Mouse (Mus musculus) MEL (cell line): ENCODE measurements around the gene Smim13. TPM values are rescaled to one million over a fixed set of nuclear protein-coding genes. Genes with fewer than 3 reads are reported as not detected.

Source experiments
- DNase-seq: peaks from one replicate; pipeline ENCODE4 v3.0.0; 2011; ENCODE audit warnings: low read depth, low spot score
- H3K27ac ChIP-seq: 2 replicates; pipeline ENCODE4 v1.5.1; 2012; ENCODE audit warnings: low read depth, mild to moderate bottlenecking, control low read depth, low read length, moderate library complexity; ENCODE audit not compliant: control insufficient read depth
- H3K27me3 ChIP-seq, 2 experiments: fragments of 150-350 bp in 1 of 2; sonication (generic) in 1 of 2; 2 replicates each; pipeline ENCODE4 v1.6.1; 2012; ENCODE audit warnings: low read length in 2 of 2, mild to moderate bottlenecking in 2 of 2, improper control_type of control experiment in 1 of 2, moderate library complexity in 1 of 2; ENCODE audit not compliant: insufficient read depth in 2 of 2, control insufficient read depth in 1 of 2
- H3K36me3 ChIP-seq, 2 experiments: 2 replicates each; pipeline ENCODE4 v1.6.1; 2012 to 2014; ENCODE audit warnings: low read length in 2 of 2, improper control_type of control experiment in 1 of 2, inconsistent platforms in 1 of 2, mild to moderate bottlenecking in 1 of 2; ENCODE audit not compliant: insufficient read depth in 2 of 2, control insufficient read depth in 1 of 2
- H3K4me1 ChIP-seq, 2 experiments: fragments of 150-350 bp in 1 of 2; sonication (generic) in 1 of 2; 2 replicates each; pipeline ENCODE4 v1.6.1; 2012; ENCODE audit warnings: low read length in 2 of 2, improper control_type of control experiment in 1 of 2, mild to moderate bottlenecking in 1 of 2; ENCODE audit not compliant: insufficient read depth in 2 of 2, control insufficient read depth in 1 of 2
- H3K4me3 ChIP-seq, 2 experiments: fragments of 150-350 bp in 1 of 2; sonication (generic) in 1 of 2; 2 replicates each; pipeline ENCODE4 v1.5.1; 2012; ENCODE audit warnings: low read depth in 2 of 2, low read length in 2 of 2, mild to moderate bottlenecking in 2 of 2, moderate library complexity in 2 of 2, control low read depth in 1 of 2, improper control_type of control experiment in 1 of 2; ENCODE audit not compliant: control insufficient read depth in 1 of 2, insufficient read depth in 1 of 2
- H3K79me2 ChIP-seq: 2 replicates; pipeline ENCODE4 v1.6.1; 2012; ENCODE audit warnings: mild to moderate bottlenecking, low read length, moderate library complexity; ENCODE audit not compliant: control insufficient read depth, poor library complexity, insufficient read depth
- H3K9ac ChIP-seq: 2 replicates; pipeline ENCODE4 v1.6.1; 2012; ENCODE audit warnings: low read depth, mild to moderate bottlenecking, control low read depth, low read length, moderate library complexity; ENCODE audit not compliant: control insufficient read depth, poor library complexity, severe bottlenecking
- H3K9me3 ChIP-seq: fragments of 150-350 bp; sonication (generic); replicated peaks from 2 replicates; pipeline ENCODE4 v1.6.1; 2012; ENCODE audit warnings: mild to moderate bottlenecking, low read length, improper control_type of control experiment, moderate library complexity; ENCODE audit not compliant: insufficient read depth
- CHD2 ChIP-seq: IDR thresholded peaks from 2 replicates; pipeline ENCODE4 v1.6.1; 2011; ENCODE audit warnings: low read length, improper control_type of control experiment
- CTCF ChIP-seq, 3 experiments: IDR thresholded peaks in 2 of 3; conservative IDR thresholded peaks in 1 of 3; 2 replicates each; pipeline ENCODE4 v1.5.1; 2011 to 2012; ENCODE audit warnings: low read length in 3 of 3, low read depth in 2 of 3, mild to moderate bottlenecking in 2 of 3, improper control_type of control experiment in 1 of 3, inconsistent platforms in 1 of 3, mixed read lengths in 1 of 3, moderate library complexity in 1 of 3; ENCODE audit not compliant: control insufficient read depth in 1 of 3, insufficient read depth in 1 of 3, poor library complexity in 1 of 3, severe bottlenecking in 1 of 3
- ELF1 ChIP-seq: IDR thresholded peaks from 2 replicates; pipeline ENCODE4 v1.6.1; 2014; ENCODE audit warnings: low read depth, mild to moderate bottlenecking, inconsistent platforms, low read length, improper control_type of control experiment, moderate library complexity
- EP300 ChIP-seq, 2 experiments: IDR thresholded peaks; 2 replicates each; pipeline ENCODE4 v1.6.1; 2011; ENCODE audit warnings: improper control_type of control experiment in 2 of 2, low read length in 2 of 2, low read depth in 1 of 2, mild to moderate bottlenecking in 1 of 2
- ETS1 ChIP-seq: IDR thresholded peaks from 2 replicates; pipeline ENCODE4 v1.6.1; 2012; ENCODE audit warnings: low read depth, mild to moderate bottlenecking, inconsistent platforms, low read length, improper control_type of control experiment, moderate library complexity
- GABPA ChIP-seq: IDR thresholded peaks from 2 replicates; pipeline ENCODE4 v1.6.1; 2012; ENCODE audit warnings: low read depth, mild to moderate bottlenecking, inconsistent platforms, low read length, improper control_type of control experiment, moderate library complexity
- JUND ChIP-seq: IDR thresholded peaks from 2 replicates; pipeline ENCODE4 v1.6.1; 2011; ENCODE audit warnings: low read depth, mild to moderate bottlenecking, improper control_type of control experiment, low read length
- KAT2A ChIP-seq: conservative IDR thresholded peaks from 2 replicates; pipeline ENCODE4 v1.6.1; 2012; ENCODE audit warnings: low read depth, low read length, improper control_type of control experiment, inconsistent platforms
- MAFK ChIP-seq: IDR thresholded peaks from 2 replicates; pipeline ENCODE4 v1.6.1; 2011; ENCODE audit warnings: low read depth, mild to moderate bottlenecking, low read length, improper control_type of control experiment, borderline replicate concordance
- MAX ChIP-seq: IDR thresholded peaks from 2 replicates; pipeline ENCODE4 v1.6.1; 2011; ENCODE audit warnings: low read length, improper control_type of control experiment
- MAZ ChIP-seq: IDR thresholded peaks from 2 replicates; pipeline ENCODE4 v1.6.1; 2012; ENCODE audit warnings: low read depth, mild to moderate bottlenecking, inconsistent platforms, low read length, improper control_type of control experiment
- MEF2A ChIP-seq: IDR thresholded peaks from 2 replicates; pipeline ENCODE4 v1.6.1; 2014; ENCODE audit warnings: low read depth, mild to moderate bottlenecking, inconsistent platforms, low read length, improper control_type of control experiment; ENCODE audit not compliant: poor library complexity, insufficient replicate concordance, severe bottlenecking; ENCODE audit errors: extremely low read depth
- MXI1 ChIP-seq: IDR thresholded peaks from 2 replicates; pipeline ENCODE4 v1.6.1; 2011; ENCODE audit warnings: mild to moderate bottlenecking, low read depth, low read length, improper control_type of control experiment
- POLR2A ChIP-seq, 2 experiments: IDR thresholded peaks; 2 replicates each; pipeline ENCODE4 v1.6.1; 2011 to 2012; ENCODE audit warnings: low read length in 2 of 2, mild to moderate bottlenecking in 2 of 2, control low read depth in 1 of 2, improper control_type of control experiment in 1 of 2, low read depth in 1 of 2, moderate library complexity in 1 of 2; ENCODE audit not compliant: control insufficient read depth in 1 of 2, insufficient read depth in 1 of 2, poor library complexity in 1 of 2
- POLR2AphosphoS2 ChIP-seq: IDR thresholded peaks from 2 replicates; pipeline ENCODE4 v1.6.1; 2011; ENCODE audit warnings: low read length, improper control_type of control experiment
- POLR2AphosphoS5 ChIP-seq: IDR thresholded peaks from 2 replicates; pipeline ENCODE4 v1.6.1; 2012; ENCODE audit warnings: low read depth, borderline replicate concordance, mild to moderate bottlenecking, inconsistent platforms, low read length, moderate library complexity, mixed read lengths
- RAD21 ChIP-seq: IDR thresholded peaks from 2 replicates; pipeline ENCODE4 v1.6.1; 2011; ENCODE audit warnings: mild to moderate bottlenecking, low read depth, low read length, improper control_type of control experiment
- RCOR1 ChIP-seq: IDR thresholded peaks from 2 replicates; pipeline ENCODE4 v1.6.1; 2012; ENCODE audit warnings: low read depth, mild to moderate bottlenecking, inconsistent platforms, low read length, improper control_type of control experiment
- SMC3 ChIP-seq: IDR thresholded peaks from 2 replicates; pipeline ENCODE4 v1.6.1; 2011; ENCODE audit warnings: low read depth, low read length, improper control_type of control experiment
- USF2 ChIP-seq, 2 experiments: IDR thresholded peaks; 2 replicates each; pipeline ENCODE4 v1.6.1; 2011 to 2012; ENCODE audit warnings: improper control_type of control experiment in 2 of 2, low read length in 2 of 2, borderline replicate concordance in 1 of 2, inconsistent platforms in 1 of 2, low read depth in 1 of 2, mild to moderate bottlenecking in 1 of 2; ENCODE audit not compliant: insufficient read depth in 1 of 2
- ZC3H11A ChIP-seq: IDR thresholded peaks from 2 replicates; pipeline ENCODE4 v1.6.1; 2012; ENCODE audit warnings: low read depth, mild to moderate bottlenecking, inconsistent platforms, low read length, improper control_type of control experiment
- ZKSCAN1 ChIP-seq: IDR thresholded peaks from 2 replicates; pipeline ENCODE4 v1.6.1; 2012; ENCODE audit warnings: low read depth, mild to moderate bottlenecking, inconsistent platforms, low read length, improper control_type of control experiment, moderate library complexity
- polyA plus RNA-seq, 2 experiments: library from polyadenylated mRNA; stranded (reverse) in 1 of 2; unstranded in 1 of 2; fragments of >175 nt in 1 of 2; fragments of >200 nt in 1 of 2; gene quantifications; 2 replicates each; pipeline versions ENCODE4 v1.2.1 to v1.2.4; 2012; ENCODE audit warnings: low replicate concordance in 2 of 2, low read depth in 1 of 2; ENCODE audit not compliant: insufficient read length in 2 of 2, insufficient read depth in 1 of 2, missing spikeins in 1 of 2
- total RNA-seq: library from RNA; depleted of rRNA; stranded (reverse); fragments of 300-350 nt; gene quantifications from 2 replicates; pipeline ENCODE4 v1.2.3, GENCODE M21; 2012

Gene Smim13
- total and polyA plus RNA-seq, 3 experiments = 11.1 to 13.1 TPM; not detected in 1

- no peaks in the 10 kb centered on the region for H3K4me1 ChIP-seq
- DNase-seq = no peak
- peaks cover 0 to 2% of the 10 kb centered on the region in 2 experiments; a peak in 1 of 4 replicates for H3K27me3 ChIP-seq
- no peaks in the 10 kb centered on the region for H3K9me3 ChIP-seq
- no peak within 1 kb of the TSS for H3K9ac ChIP-seq
- H3K79me2 ChIP-seq = no peaks in the 10 kb centered on the region
- H3K4me3 ChIP-seq = no peak within 1 kb of the TSS
- TF ChIP-seq ZKSCAN1 = no peak
- TF ChIP-seq MEF2A = no peak
- no peak for TF ChIP-seq POLR2AphosphoS2
- TF ChIP-seq ETS1 = no peak
- TF ChIP-seq ZC3H11A = no peak
- TF ChIP-seq GABPA = no peak
- no peak for TF ChIP-seq MAZ
- TF ChIP-seq KAT2A = no peak
- TF ChIP-seq CTCF (IDR thresholded peaks at IDR 0.05 in 2 of 3, conservative IDR thresholded peaks at IDR 0.05 in 1 of 3; ENCODE audit: control insufficient read depth in 1 of 3, insufficient read depth in 1 of 3, low read depth in 2 of 3, low read length in 3 of 3, poor library complexity in 1 of 3, severe bottlenecking in 1 of 3) = no peak
- TF ChIP-seq RAD21 = no peak
- TF ChIP-seq POLR2A (IDR thresholded peaks at IDR 0.05; ENCODE audit: control insufficient read depth in 1 of 2, insufficient read depth in 1 of 2, low read depth in 1 of 2, low read length in 2 of 2, poor library complexity in 1 of 2) = no peak
- no peak for TF ChIP-seq MXI1
- no peaks in the 10 kb centered on the region for H3K36me3 ChIP-seq
- H3K27ac ChIP-seq = no peak within 1 kb of the TSS
Observed at GRCm38 (mm10) chr13:41220304-41220834, 29.3 kb upstream of the Smim13 start, which contains the start of gene Elovl2. Elovl2 (minus strand) TSS chr13:41220405.

GRCm38 (mm10) chr13:41226513-41226912 is 23.1 kb upstream of the Smim13 start:
- Histone ChIP-seq H3K4me3 (no peak overlapping the region), H3K9ac (no peak overlapping the region), H3K9me3 (no peaks in the 10 kb centered on the region), H3K36me3 (no peaks in the 10 kb centered on the region), H3K79me2 (no peaks in the 10 kb centered on the region), H3K4me1 (no peaks in the 10 kb centered on the region), H3K27me3 (no peaks in the 10 kb centered on the region; a peak in 1 of 4 replicates), H3K27ac (no peak overlapping the region)
- no peak for DNase-seq
- TF ChIP-seq KAT2A = no peak
- no peak for TF ChIP-seq RAD21
- no peak for TF ChIP-seq MAX
- TF ChIP-seq SMC3 = no peak
- TF ChIP-seq MAFK = no peak
- TF ChIP-seq USF2 (IDR thresholded peaks at IDR 0.05; ENCODE audit: borderline replicate concordance in 1 of 2, insufficient read depth in 1 of 2, low read depth in 1 of 2, low read length in 2 of 2) = no peak
- no peak for TF ChIP-seq RCOR1
- TF ChIP-seq CHD2 = no peak
- TF ChIP-seq GABPA = no peak
- TF ChIP-seq POLR2AphosphoS5 = no peak
- no peak for TF ChIP-seq MXI1
- no peak for TF ChIP-seq EP300 (IDR thresholded peaks at IDR 0.05; ENCODE audit: low read depth in 1 of 2, low read length in 2 of 2)
- TF ChIP-seq JUND = no peak
- no peak for TF ChIP-seq ZC3H11A
- TF ChIP-seq ELF1 = no peak
